ENCODE assay signal across 9 mouse cellular contexts in genomic region chr6:97405311-97405710, GRCm38 (mm10).
DNase-seq lines count a peak whose midpoint lies in the region; ATAC-seq and TF ChIP-seq lines count a peak whose summit lies in the region.
"Had no signal": no experiment of that assay in that cellular context is flagged by ENCODE, and none has a peak within 500 bp of the region (broad histone marks: within the 10 kb centered on the region; RNA-seq: fewer than 3 reads in every experiment).

No protein-coding gene starts in this region.

- ATAC-seq in forebrain, embryonic 14.5 days = no peak
- ATAC-seq in forebrain, embryonic 15.5 days (replicated peaks) = no peak
- ATAC-seq in embryonic facial prominence, embryonic 11.5 days (replicated peaks; ENCODE audit: insufficient number of reproducible peaks, low FRiP score, low TSS enrichment, low read depth) = 0 out of 2 replicates have a peak, but pooled peaks have one; percentile 35
- peak; percentile 82 for ATAC-seq in liver, embryonic 11.5 days (replicated peaks; ENCODE audit: low FRiP score)

- no peaks in the 10 kb centered on the region for H3K9me3 ChIP-seq in forebrain, embryonic 14.5 days (replicated peaks; ENCODE audit: control insufficient read depth, low read length)
- no peaks in the 10 kb centered on the region for H3K9me3 ChIP-seq in forebrain, embryonic 15.5 days
- no peaks in the 10 kb centered on the region for H3K9me3 ChIP-seq in MEL (replicated peaks; ENCODE audit: insufficient read depth, low read length)
- no peaks in the 10 kb centered on the region for H3K9me3 ChIP-seq in embryonic facial prominence, embryonic 11.5 days (replicated peaks; ENCODE audit: control insufficient read depth, low read length)
- no peaks in the 10 kb centered on the region for H3K9me3 ChIP-seq in liver, embryonic 11.5 days (ENCODE audit: control insufficient read depth, low read length)
- H3K9me3 ChIP-seq: hindbrain, embryonic 15.5 days had no signal

- H3K4me2 ChIP-seq in forebrain, embryonic 14.5 days (ENCODE audit: low read length) = no peak overlapping the region
- no peak overlapping the region for H3K4me2 ChIP-seq in forebrain, embryonic 15.5 days (replicated peaks)
- H3K4me2 ChIP-seq in embryonic facial prominence, embryonic 11.5 days (ENCODE audit: low read depth, low read length) = no peak overlapping the region
- 0 out of 2 replicates have a peak overlapping the region, but pooled peaks have one; percentile 17 for H3K4me2 ChIP-seq in liver, embryonic 11.5 days
- H3K4me2 ChIP-seq: hindbrain, embryonic 15.5 days had no signal

- H3K4me3 ChIP-seq in forebrain, embryonic 14.5 days (ENCODE audit: low read depth, low read length) = no peak overlapping the region
- no peak overlapping the region for H3K4me3 ChIP-seq in forebrain, embryonic 15.5 days
- no peak overlapping the region for H3K4me3 ChIP-seq in MEL (ENCODE audit: control insufficient read depth in 1 of 2, insufficient read depth in 1 of 2, low read depth in 2 of 2, low read length in 2 of 2)
- no peak overlapping the region for H3K4me3 ChIP-seq in embryonic facial prominence, embryonic 11.5 days (ENCODE audit: low read depth, low read length)
- no peak overlapping the region for H3K4me3 ChIP-seq in liver, embryonic 11.5 days (ENCODE audit: low read depth, low read length)
- H3K4me3 ChIP-seq: hindbrain, embryonic 15.5 days had no signal

- DNase-seq in forebrain, embryonic 14.5 days (ENCODE audit: low spot score) = peak; percentile 23
- DNase-seq in MEL (ENCODE audit: low read depth, low spot score) = peak; percentile 57
- DNase-seq in embryonic facial prominence, embryonic 11.5 days (ENCODE audit: low spot score) = peak; percentile 78
- DNase-seq in liver, embryonic 11.5 days (ENCODE audit: low spot score) = no peak
- DNase-seq in urinary bladder, postnatal 36 days (ENCODE audit: low spot score in 2 of 2) = no peak
- DNase-seq in kidney, adult 11 months = no peak
- no peak for DNase-seq in kidney, adult 9 months

- peak; percentile 74 to 88; a peak in 3 of 4 replicates for TF ChIP-seq EP300 in MEL (IDR thresholded peaks at IDR 0.05; ENCODE audit: low read depth in 1 of 2, low read length in 2 of 2)

- H3K79me2 ChIP-seq in MEL (ENCODE audit: control insufficient read depth, insufficient read depth, low read length, poor library complexity) = no peaks in the 10 kb centered on the region

- H3K27ac ChIP-seq in forebrain, embryonic 14.5 days (ENCODE audit: low read depth, low read length) = no peak overlapping the region
- H3K27ac ChIP-seq in forebrain, embryonic 15.5 days (replicated peaks) = no peak overlapping the region
- H3K27ac ChIP-seq in MEL (ENCODE audit: control insufficient read depth, low read depth, low read length) = no peak overlapping the region
- H3K27ac ChIP-seq in embryonic facial prominence, embryonic 11.5 days (replicated peaks; ENCODE audit: low read depth, low read length) = 0 out of 2 replicates have a peak overlapping the region, but pooled peaks have one; percentile 20
- peak overlapping the region; percentile 16; the same call in 1 of the 2 replicates for H3K27ac ChIP-seq in liver, embryonic 11.5 days (ENCODE audit: low read depth, low read length)
- H3K27ac ChIP-seq: hindbrain, embryonic 15.5 days had no signal

- WGBS in forebrain, embryonic 14.5 days = 60% methylated on average over 7 of the region's 7 CpGs
- 58% methylated on average over 7 of the region's 7 CpGs for WGBS in forebrain, embryonic 15.5 days
- 23% methylated on average over 7 of the region's 7 CpGs for whole genome bisulfite sequencing in embryonic facial prominence, embryonic 11.5 days
- 19% methylated on average over 7 of the region's 7 CpGs for WGBS in liver, embryonic 11.5 days

- TF ChIP-seq CTCF in MEL (IDR thresholded peaks at IDR 0.05 in 2 of 3, conservative IDR thresholded peaks at IDR 0.05 in 1 of 3; ENCODE audit: control insufficient read depth in 1 of 3, insufficient read depth in 1 of 3, low read depth in 2 of 3, low read length in 3 of 3, poor library complexity in 1 of 3, severe bottlenecking in 1 of 3) = no peak

- no peak overlapping the region for H3K9ac ChIP-seq in forebrain, embryonic 14.5 days (ENCODE audit: low read length)
- no peak overlapping the region for H3K9ac ChIP-seq in forebrain, embryonic 15.5 days (replicated peaks)
- H3K9ac ChIP-seq in MEL (ENCODE audit: control insufficient read depth, low read depth, low read length, poor library complexity, severe bottlenecking) = no peak overlapping the region
- no peak overlapping the region for H3K9ac ChIP-seq in embryonic facial prominence, embryonic 11.5 days (replicated peaks; ENCODE audit: low read length)
- H3K9ac ChIP-seq in liver, embryonic 11.5 days (ENCODE audit: low read depth, low read length) = no peak overlapping the region
- H3K9ac ChIP-seq: hindbrain, embryonic 15.5 days had no signal

- no peak for TF ChIP-seq RAD21 in MEL (IDR thresholded peaks at IDR 0.05; ENCODE audit: low read depth, low read length)

- TF ChIP-seq POLR2A in MEL (IDR thresholded peaks at IDR 0.05; ENCODE audit: control insufficient read depth in 1 of 2, insufficient read depth in 1 of 2, low read depth in 1 of 2, low read length in 2 of 2, poor library complexity in 1 of 2) = no peak

- no peaks in the 10 kb centered on the region for H3K27me3 ChIP-seq in forebrain, embryonic 14.5 days (replicated peaks; ENCODE audit: control insufficient read depth, insufficient read depth, low read length)
- no peaks in the 10 kb centered on the region for H3K27me3 ChIP-seq in forebrain, embryonic 15.5 days
- H3K27me3 ChIP-seq in MEL (ENCODE audit: control insufficient read depth in 1 of 2, insufficient read depth in 2 of 2, low read length in 2 of 2) = no peaks in the 10 kb centered on the region
- no peaks in the 10 kb centered on the region for H3K27me3 ChIP-seq in embryonic facial prominence, embryonic 11.5 days (ENCODE audit: control insufficient read depth, insufficient read depth, low read length)
- no peaks in the 10 kb centered on the region for H3K27me3 ChIP-seq in liver, embryonic 11.5 days (replicated peaks; ENCODE audit: control insufficient read depth, insufficient read depth, low read length)
- H3K27me3 ChIP-seq: hindbrain, embryonic 15.5 days had no signal

- H3K36me3 ChIP-seq in forebrain, embryonic 14.5 days (ENCODE audit: control insufficient read depth, insufficient read depth, low read length) = 0 out of 2 replicates have a peak, but pooled peaks cover 2% of the 10 kb centered on the region
- no peaks in the 10 kb centered on the region for H3K36me3 ChIP-seq in forebrain, embryonic 15.5 days
- peaks cover 0 to 29% of the 10 kb centered on the region in 2 experiments; a peak in 2 of 4 replicates for H3K36me3 ChIP-seq in MEL (ENCODE audit: control insufficient read depth in 1 of 2, insufficient read depth in 2 of 2, low read length in 2 of 2)
- H3K36me3 ChIP-seq in embryonic facial prominence, embryonic 11.5 days (replicated peaks; ENCODE audit: control insufficient read depth, insufficient read depth, low read depth, low read length) = no peaks in the 10 kb centered on the region
- no peaks in the 10 kb centered on the region for H3K36me3 ChIP-seq in liver, embryonic 11.5 days (ENCODE audit: control insufficient read depth, insufficient read depth, low read length)
- H3K36me3 ChIP-seq: hindbrain, embryonic 15.5 days had no signal

- H3K4me1 ChIP-seq in forebrain, embryonic 14.5 days (ENCODE audit: control insufficient read depth, insufficient read depth, low read length) = no peaks in the 10 kb centered on the region
- peaks cover 4% of the 10 kb centered on the region; the same call in 1 of the 2 replicates for H3K4me1 ChIP-seq in forebrain, embryonic 15.5 days
- H3K4me1 ChIP-seq in MEL (ENCODE audit: control insufficient read depth in 1 of 2, insufficient read depth in 2 of 2, low read length in 2 of 2) = peaks cover 3 to 29% of the 10 kb centered on the region in 2 experiments
- peaks cover 3% of the 10 kb centered on the region; the same call in 1 of the 2 replicates for H3K4me1 ChIP-seq in embryonic facial prominence, embryonic 11.5 days (ENCODE audit: control insufficient read depth, insufficient read depth, low read length)
- peaks cover 40% of the 10 kb centered on the region for H3K4me1 ChIP-seq in liver, embryonic 11.5 days (replicated peaks; ENCODE audit: control insufficient read depth, insufficient read depth, low read length)
- H3K4me1 ChIP-seq: hindbrain, embryonic 15.5 days had no signal

TF ChIP-seq in MEL, 35 proteins besides CTCF, POLR2A, EP300 and RAD21:
- TF ChIP-seq HCFC1 (IDR thresholded peaks at IDR 0.05; ENCODE audit: low read depth, low read length) (no peak), ZMIZ1 (IDR thresholded peaks at IDR 0.05; ENCODE audit: low read depth, low read length) (no peak), UBTF (IDR thresholded peaks at IDR 0.05; ENCODE audit: borderline replicate concordance, insufficient read depth, low read depth, low read length) (no peak), BHLHE40 (IDR thresholded peaks at IDR 0.05; ENCODE audit: borderline replicate concordance, low read depth, low read length) (no peak), E2F4 (IDR thresholded peaks at IDR 0.05; ENCODE audit: borderline replicate concordance, low read depth, low read length) (no peak), ETS1 (IDR thresholded peaks at IDR 0.05; ENCODE audit: low read depth, low read length) (peak; percentile 69), TCF12 (IDR thresholded peaks at IDR 0.05; ENCODE audit: low read depth, low read length) (peak; percentile 89), JUND (IDR thresholded peaks at IDR 0.05; ENCODE audit: low read depth, low read length) (no peak), GATA1 (IDR thresholded peaks at IDR 0.05; ENCODE audit: low read depth, low read length) (peak; percentile 91), RCOR1 (IDR thresholded peaks at IDR 0.05; ENCODE audit: low read depth, low read length) (peak; percentile 75), SIN3A (IDR thresholded peaks at IDR 0.05; ENCODE audit: low read length) (peak; percentile 27; the same call in 1 of the 2 replicates), MYB (IDR thresholded peaks at IDR 0.05; ENCODE audit: low read depth, low read length) (no peak), MAZ (IDR thresholded peaks at IDR 0.05; ENCODE audit: low read depth, low read length) (no peak), TAL1 (IDR thresholded peaks at IDR 0.05; ENCODE audit: low read length) (peak; percentile 67), CHD1 (IDR thresholded peaks at IDR 0.05; ENCODE audit: low read depth, low read length) (no peak), USF2 (IDR thresholded peaks at IDR 0.05; ENCODE audit: borderline replicate concordance in 1 of 2, insufficient read depth in 1 of 2, low read depth in 1 of 2, low read length in 2 of 2) (no peak), ELF1 (IDR thresholded peaks at IDR 0.05; ENCODE audit: low read depth, low read length) (no peak), ZKSCAN1 (IDR thresholded peaks at IDR 0.05; ENCODE audit: low read depth, low read length) (no peak), GABPA (IDR thresholded peaks at IDR 0.05; ENCODE audit: low read depth, low read length) (no peak), TBP (IDR thresholded peaks at IDR 0.05; ENCODE audit: low read depth, low read length) (no peak)

Comparison
In these comparisons a context has a peak if more than half of its experiments do, and no peak if none do; other contexts are left out.
1. ATAC-seq: peak in embryonic facial prominence, embryonic 11.5 days (single experiment) and liver, embryonic 11.5 days (single experiment); none in forebrain, embryonic 14.5 days (single experiment) and forebrain, embryonic 15.5 days (single experiment).
2. DNase-seq: peak in forebrain, embryonic 14.5 days (single experiment), MEL (single experiment) and embryonic facial prominence, embryonic 11.5 days (single experiment); none in liver, embryonic 11.5 days (single experiment), urinary bladder, postnatal 36 days (0 of 2), kidney, adult 11 months (single experiment) and kidney, adult 9 months (single experiment).
3. H3K27ac ChIP-seq: peak in embryonic facial prominence, embryonic 11.5 days (single experiment) and liver, embryonic 11.5 days (single experiment); none in forebrain, embryonic 14.5 days (single experiment), forebrain, embryonic 15.5 days (single experiment) and MEL (single experiment).